Mouse (Mus musculus) C2C12 (cell line): Measurements from ENCODE around the gene Foxa3. TPM values are rescaled to one million over a fixed set of nuclear protein-coding genes. Genes with fewer than 3 reads are reported as not detected.

Source experiments
- H3K27me3 ChIP-seq: one replicate; pipeline ENCODE4 v1.6.1; 2011; ENCODE audit not compliant: control insufficient read depth, insufficient read depth, insufficient read length
- H3K36me3 ChIP-seq: one replicate; pipeline ENCODE4 v1.6.1; 2011; ENCODE audit not compliant: control insufficient read depth, insufficient read depth
- H3K4me3 ChIP-seq: one replicate; pipeline ENCODE4 v1.5.1; 2011; ENCODE audit warnings: mild to moderate bottlenecking, control low read depth; ENCODE audit not compliant: poor library complexity, insufficient read depth, severe bottlenecking
- H3K79me2 ChIP-seq: one replicate; pipeline ENCODE4 v1.6.1; 2011; ENCODE audit not compliant: control insufficient read depth, insufficient read depth
- H3K79me3 ChIP-seq: one replicate; pipeline ENCODE4 v1.6.1; 2011; ENCODE audit warnings: low read depth, control low read depth
- H3ac ChIP-seq: one replicate; pipeline ENCODE3; 2011; ENCODE audit warnings: low read depth; ENCODE audit not compliant: control insufficient read depth, insufficient read length
- CEBPB ChIP-seq: IDR thresholded peaks from one replicate; pipeline ENCODE4 v1.6.1; 2011; ENCODE audit warnings: low read depth, mild to moderate bottlenecking, control low read depth, moderate library complexity
- CTCF ChIP-seq: IDR thresholded peaks from one replicate; pipeline ENCODE4 v1.5.1; 2011; ENCODE audit not compliant: control insufficient read depth, insufficient read depth, insufficient read length
- FOSL1 ChIP-seq: IDR thresholded peaks from one replicate; pipeline ENCODE4 v1.8.0; 2011; ENCODE audit warnings: mild to moderate bottlenecking, low read length; ENCODE audit not compliant: poor library complexity, insufficient read depth, severe bottlenecking
- MAX ChIP-seq: IDR thresholded peaks from one replicate; pipeline ENCODE4 v1.6.1; 2011; ENCODE audit warnings: mild to moderate bottlenecking, control low read depth
- MYOD1 ChIP-seq: IDR thresholded peaks from one replicate; pipeline ENCODE4 v1.6.1; 2011; ENCODE audit warnings: low read depth; ENCODE audit not compliant: control insufficient read depth, insufficient read length
- MYOG ChIP-seq: IDR thresholded peaks from one replicate; pipeline ENCODE4 v1.6.1; 2011; ENCODE audit not compliant: control insufficient read depth, insufficient read length; ENCODE audit errors: extremely low read depth
- USF1 ChIP-seq: IDR thresholded peaks from one replicate; pipeline ENCODE4 v1.6.1; 2011; ENCODE audit warnings: low read depth, mild to moderate bottlenecking, control low read depth, moderate library complexity
- polyA plus RNA-seq: library from polyadenylated mRNA; unstranded; fragments of >200 nt; fragmentation: generic; extraction: Trizol; gene quantifications from one replicate; pipeline ENCODE4 v1.2.1, GENCODE M21; 2012; ENCODE audit warnings: missing spikeins

The Foxa3 gene
- polyA plus RNA-seq, 1 experiment = 0.07 TPM

DNA sequence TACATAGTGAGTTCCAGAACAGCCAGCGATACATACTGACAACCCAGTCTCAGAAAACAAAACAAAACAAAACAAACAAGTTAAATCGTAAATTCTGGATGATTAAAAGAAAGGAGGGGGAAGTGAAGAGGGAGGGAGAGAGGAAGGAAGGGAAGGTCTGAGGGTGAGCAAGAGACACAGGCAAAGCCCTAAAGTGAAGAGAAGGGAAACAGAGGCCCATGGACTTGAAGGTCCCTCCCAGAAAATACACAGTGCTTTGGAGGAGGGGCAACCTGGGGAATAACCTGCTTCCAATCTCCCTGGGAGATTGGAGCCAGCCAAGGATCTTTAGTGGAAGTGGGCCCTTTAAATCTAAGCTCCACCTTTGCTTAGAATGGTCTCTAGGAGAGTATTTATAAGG lies 36.2 kb downstream of the Foxa3 start, which contains the start of gene Nanos2:
TSS of gene Nanos2 (plus strand) at position 301 of the 400 bp plus-strand sequence.
- Histone ChIP-seq H3K36me3 (no peaks in the 10 kb centered on the region), H3K4me3 (no peak within 1 kb of the TSS), H3K27me3 (peaks cover 18% of the 10 kb centered on the region), H3K79me3 (no peaks in the 10 kb centered on the region), H3K79me2 (no peaks in the 10 kb centered on the region), H3ac (no peak within 1 kb of the TSS)
- no peak for TF ChIP-seq MYOG
- TF ChIP-seq CEBPB = no peak
- TF ChIP-seq CTCF = no peak
- TF ChIP-seq FOSL1 = no peak
- no peak for TF ChIP-seq USF1
- TF ChIP-seq MYOD1 = no peak
- TF ChIP-seq MAX = no peak

DNA sequence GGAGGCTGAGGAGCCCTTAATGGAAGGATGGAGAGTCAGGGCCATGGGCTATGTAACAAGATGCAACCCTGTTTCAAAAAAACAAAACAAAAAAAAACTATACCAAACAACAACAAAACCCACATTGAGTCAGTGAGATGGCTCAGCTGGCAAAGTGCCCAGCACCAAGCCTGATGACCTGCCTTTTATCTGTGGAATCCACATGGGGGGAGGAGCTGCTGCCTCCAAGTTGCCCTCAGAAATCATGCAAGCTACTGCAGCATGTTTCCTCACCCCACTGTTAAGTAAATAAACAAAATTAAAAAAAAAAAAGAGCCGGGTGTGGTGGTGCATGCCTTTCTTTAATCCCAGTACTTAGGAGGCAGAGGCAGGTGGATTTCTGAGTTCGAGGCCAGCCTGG lies 36.8 kb downstream of the Foxa3 start:
- no peaks in the 10 kb centered on the region for H3K36me3 ChIP-seq
- H3K27me3 ChIP-seq = peaks cover 18% of the 10 kb centered on the region
- H3ac ChIP-seq = no peak overlapping the region
- H3K79me3 ChIP-seq = no peaks in the 10 kb centered on the region
- H3K79me2 ChIP-seq = no peaks in the 10 kb centered on the region
- H3K4me3 ChIP-seq = no peak overlapping the region
- no peak for TF ChIP-seq USF1
- no peak for TF ChIP-seq MAX
- TF ChIP-seq MYOG = no peak
- TF ChIP-seq CTCF = no peak
- no peak for TF ChIP-seq MYOD1
- TF ChIP-seq CEBPB = no peak
- no peak for TF ChIP-seq FOSL1

DNA sequence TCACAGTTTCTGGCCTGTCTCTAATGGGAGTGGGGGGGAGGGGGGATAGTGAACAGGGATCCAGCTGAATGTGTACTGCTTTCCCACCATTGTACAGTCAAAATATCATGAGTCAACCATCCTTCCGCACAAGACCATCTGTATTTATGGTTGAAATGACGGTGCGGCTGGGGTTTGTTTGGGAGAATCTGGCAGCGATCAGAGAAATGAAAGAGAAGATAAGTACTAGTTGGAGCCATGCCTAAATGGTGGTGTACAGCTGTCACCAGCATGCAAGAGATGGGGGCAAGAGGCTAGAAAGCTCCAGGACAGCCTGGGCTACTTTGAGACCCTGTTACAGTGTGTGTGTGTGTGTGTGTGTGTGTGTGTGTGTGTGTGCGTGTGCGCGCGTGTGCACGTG lies 45.0 kb downstream of the Foxa3 start:
- H3K36me3 ChIP-seq = no peaks in the 10 kb centered on the region
- H3K4me3 ChIP-seq = no peak overlapping the region
- TF ChIP-seq CEBPB (no peak), USF1 (no peak), MYOD1 (peak; percentile 14), MAX (no peak)
- no peaks in the 10 kb centered on the region for H3K79me2 ChIP-seq
- H3K79me3 ChIP-seq = no peaks in the 10 kb centered on the region
- peaks cover 16% of the 10 kb centered on the region for H3K27me3 ChIP-seq
- H3ac ChIP-seq = no peak overlapping the region

DNA sequence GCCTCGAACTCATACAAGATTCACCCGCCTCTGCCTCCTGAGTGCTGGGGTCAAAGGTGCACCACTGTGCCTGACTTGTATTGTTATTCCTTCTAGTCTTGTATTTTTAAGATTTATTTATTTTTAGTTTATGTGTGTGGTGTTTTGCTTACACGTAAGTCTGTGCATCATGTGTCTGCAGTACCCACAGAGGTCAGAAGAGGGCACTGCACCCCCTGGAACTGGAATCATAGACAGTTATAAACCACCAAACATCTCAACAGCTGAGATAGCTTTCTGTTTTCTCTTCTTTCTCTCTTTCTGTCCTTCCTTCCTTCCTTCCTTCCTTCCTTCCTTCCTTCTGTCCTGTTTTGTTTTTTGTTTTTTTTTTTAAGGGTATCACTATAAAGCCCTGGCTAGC lies 52.4 kb downstream of the Foxa3 start:
- no peaks in the 10 kb centered on the region for H3K36me3 ChIP-seq
- no peak overlapping the region for H3ac ChIP-seq
- H3K27me3 ChIP-seq = peaks cover 18% of the 10 kb centered on the region
- TF ChIP-seq MAX (no peak), FOSL1 (no peak), CEBPB (no peak), USF1 (no peak), MYOD1 (no peak), MYOG (no peak), CTCF (no peak)
- no peaks in the 10 kb centered on the region for H3K79me3 ChIP-seq
- H3K79me2 ChIP-seq = no peaks in the 10 kb centered on the region
- H3K4me3 ChIP-seq = no peak overlapping the region

DNA sequence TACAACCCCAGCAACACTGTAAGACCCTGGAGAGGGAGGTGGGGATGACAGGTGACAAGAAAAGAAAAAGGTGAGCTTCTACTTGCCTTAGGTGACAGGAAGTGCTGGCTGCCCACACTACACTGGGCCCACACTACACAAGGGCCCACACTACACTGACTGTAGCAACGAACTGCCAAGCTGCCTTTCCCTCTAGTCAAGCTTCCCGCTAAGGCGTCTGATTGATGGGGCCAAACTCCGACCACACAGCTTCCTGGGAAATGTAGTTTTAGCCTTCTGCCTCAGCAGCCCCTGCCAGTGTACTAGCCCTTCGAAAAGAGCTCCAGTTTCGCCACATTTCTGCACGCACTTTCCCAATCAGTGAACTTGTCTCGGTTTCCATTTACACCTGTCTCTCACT lies 55.7 kb downstream of the Foxa3 start:
- no peak overlapping the region for H3ac ChIP-seq
- no peak overlapping the region for H3K4me3 ChIP-seq
- H3K27me3 ChIP-seq = peaks cover 30% of the 10 kb centered on the region
- TF ChIP-seq MAX (no peak), CEBPB (no peak), USF1 (no peak), MYOD1 (no peak), CTCF (no peak), MYOG (no peak), FOSL1 (no peak)
- no peaks in the 10 kb centered on the region for H3K79me2 ChIP-seq
- no peaks in the 10 kb centered on the region for H3K36me3 ChIP-seq
- no peaks in the 10 kb centered on the region for H3K79me3 ChIP-seq

DNA sequence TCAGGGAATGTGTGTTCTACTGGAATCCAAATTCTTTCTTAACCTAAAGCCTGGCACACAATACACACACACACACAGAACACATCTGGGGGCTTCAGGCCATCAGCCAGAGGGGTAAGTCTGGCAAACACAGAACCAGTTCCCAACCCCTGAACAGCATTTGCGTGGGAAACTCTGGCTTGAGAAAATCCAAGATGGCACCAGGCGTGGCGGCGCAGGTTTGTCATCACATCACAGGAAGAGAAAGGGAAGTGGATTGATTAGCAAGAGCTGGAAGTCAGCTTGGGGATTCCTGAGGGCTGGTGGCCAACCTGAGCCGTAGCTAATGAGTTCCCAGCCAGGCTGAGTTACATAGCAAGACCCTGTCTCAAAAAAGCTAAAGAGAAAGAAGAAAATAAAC lies 58.0 kb downstream of the Foxa3 start:
- H3K27me3 ChIP-seq = peaks cover 31% of the 10 kb centered on the region
- no peak overlapping the region for H3ac ChIP-seq
- TF ChIP-seq FOSL1 = no peak
- no peak for TF ChIP-seq MYOD1
- no peak for TF ChIP-seq CTCF
- no peak for TF ChIP-seq CEBPB
- no peak for TF ChIP-seq MAX
- TF ChIP-seq USF1 = no peak
- no peak for TF ChIP-seq MYOG
- no peaks in the 10 kb centered on the region for H3K79me2 ChIP-seq
- H3K4me3 ChIP-seq = no peak overlapping the region
- no peaks in the 10 kb centered on the region for H3K36me3 ChIP-seq
- H3K79me3 ChIP-seq = no peaks in the 10 kb centered on the region
